Mouse (Mus musculus): ENCODE measurements at regions not wholly inside any gene's neighbourhood (a gene's known extent, or its start where the extent isn't known, plus 50 kb on each side); places are given as distances from the start of the nearest gene placed in this dataset.

DNA sequence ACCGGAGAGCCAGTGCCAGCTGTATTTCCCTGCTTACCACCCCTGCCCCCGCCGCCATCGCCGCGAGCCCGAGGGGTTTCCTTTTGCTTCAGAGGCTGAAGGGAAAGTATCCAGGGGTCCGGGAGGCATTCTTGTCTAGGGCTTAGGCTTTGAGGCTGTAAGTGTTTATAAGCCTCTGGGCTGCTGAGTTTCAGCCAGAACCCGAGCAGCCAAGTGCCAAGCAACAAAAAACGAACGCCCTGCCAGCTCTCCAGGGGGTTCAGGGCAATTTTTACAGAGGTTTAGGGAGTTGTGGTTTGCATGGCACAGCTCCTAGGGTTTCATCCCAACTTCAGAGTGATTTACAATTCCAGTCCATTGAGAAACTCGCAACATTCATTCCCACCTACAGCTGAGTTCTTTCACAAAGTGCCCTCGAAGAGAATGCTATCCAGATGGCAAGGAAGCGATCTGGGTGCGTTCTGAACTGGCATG is 109.2 kb upstream of the Parp11 start:
- WGBS, result 5% methylated on average over 15 of the region's 15 CpGs
- Histone ChIP-seq H3K4me1 (ENCODE audit: control insufficient read depth, insufficient read depth, low read length) (peaks cover 32% of the 10 kb centered on the region), H3K36me3 (ENCODE audit: control insufficient read depth, insufficient read depth, low read length) (no peaks in the 10 kb centered on the region), H3K27ac (replicated peaks; ENCODE audit: low read depth, low read length) (peak overlapping the region; percentile 70), H3K27me3 (ENCODE audit: control insufficient read depth, insufficient read depth, low read length) (no peaks in the 10 kb centered on the region), H3K9me3 (ENCODE audit: control insufficient read depth, low read length) (no peaks in the 10 kb centered on the region), H3K4me2 (ENCODE audit: low read length) (peak overlapping the region; percentile 19; the same call in 1 of the 2 replicates), H3K9ac (replicated peaks; ENCODE audit: low read length) (no peak overlapping the region), H3K4me3 (replicated peaks; ENCODE audit: low read depth, low read length) (no peak overlapping the region)
- no peak for DNase-seq
- ATAC-seq (ENCODE audit: low FRiP score, low TSS enrichment), result no peak

GRCm38 (mm10) chr6:127338412-127338811 is 108.2 kb upstream of the Parp11 start:
- Histone ChIP-seq H3K9ac (replicated peaks; ENCODE audit: low read length) (no peak overlapping the region), H3K4me2 (ENCODE audit: low read length) (no peak overlapping the region), H3K27ac (replicated peaks; ENCODE audit: low read depth, low read length) (no peak overlapping the region), H3K36me3 (ENCODE audit: control insufficient read depth, insufficient read depth, low read length) (no peaks in the 10 kb centered on the region), H3K27me3 (ENCODE audit: control insufficient read depth, insufficient read depth, low read length) (no peaks in the 10 kb centered on the region), H3K4me3 (replicated peaks; ENCODE audit: low read depth, low read length) (no peak overlapping the region), H3K4me1 (ENCODE audit: control insufficient read depth, insufficient read depth, low read length) (peaks cover 32% of the 10 kb centered on the region), H3K9me3 (ENCODE audit: control insufficient read depth, low read length) (no peaks in the 10 kb centered on the region)
- peak; percentile 62 for DNase-seq
- no peak for ATAC-seq (ENCODE audit: low FRiP score, low TSS enrichment)
- WGBS, result 16% methylated on average over 6 of the region's 6 CpGs

DNA sequence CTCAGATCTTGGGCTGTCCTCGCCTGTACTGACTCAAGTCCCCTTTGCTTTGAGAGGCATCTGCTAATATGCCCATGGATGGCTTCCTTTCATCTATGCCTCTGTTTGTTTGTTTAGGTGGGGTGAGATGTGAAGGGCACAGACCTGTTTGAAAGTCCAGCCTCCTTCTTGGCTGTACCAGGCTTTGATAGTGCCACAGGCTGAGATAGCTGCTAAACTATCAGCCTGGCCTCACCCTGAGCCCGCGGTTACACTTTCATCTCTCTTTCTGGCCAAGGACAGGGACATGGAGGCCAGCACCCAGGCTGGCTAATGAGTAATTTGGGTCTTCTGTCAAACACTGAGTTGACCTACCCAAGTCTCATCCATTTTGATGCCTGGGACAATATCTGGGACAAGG is 105.0 kb upstream of the Parp11 start:
- H3K4me3 ChIP-seq (replicated peaks; ENCODE audit: low read depth, low read length), result no peak overlapping the region
- H3K4me1 ChIP-seq (ENCODE audit: control insufficient read depth, insufficient read depth, low read length), result peaks cover 17% of the 10 kb centered on the region
- H3K27me3 ChIP-seq (ENCODE audit: control insufficient read depth, insufficient read depth, low read length), result no peaks in the 10 kb centered on the region
- ATAC-seq (ENCODE audit: low FRiP score, low TSS enrichment) (no peak), DNase-seq (no peak)
- no peaks in the 10 kb centered on the region for H3K9me3 ChIP-seq (ENCODE audit: control insufficient read depth, low read length)
- no peaks in the 10 kb centered on the region for H3K36me3 ChIP-seq (ENCODE audit: control insufficient read depth, insufficient read depth, low read length)
- no peak overlapping the region for H3K27ac ChIP-seq (replicated peaks; ENCODE audit: low read depth, low read length)
- 99% methylated on average over 3 of the region's 3 CpGs for WGBS
- H3K9ac ChIP-seq (replicated peaks; ENCODE audit: low read length), result no peak overlapping the region
- H3K4me2 ChIP-seq (ENCODE audit: low read length), result no peak overlapping the region

DNA sequence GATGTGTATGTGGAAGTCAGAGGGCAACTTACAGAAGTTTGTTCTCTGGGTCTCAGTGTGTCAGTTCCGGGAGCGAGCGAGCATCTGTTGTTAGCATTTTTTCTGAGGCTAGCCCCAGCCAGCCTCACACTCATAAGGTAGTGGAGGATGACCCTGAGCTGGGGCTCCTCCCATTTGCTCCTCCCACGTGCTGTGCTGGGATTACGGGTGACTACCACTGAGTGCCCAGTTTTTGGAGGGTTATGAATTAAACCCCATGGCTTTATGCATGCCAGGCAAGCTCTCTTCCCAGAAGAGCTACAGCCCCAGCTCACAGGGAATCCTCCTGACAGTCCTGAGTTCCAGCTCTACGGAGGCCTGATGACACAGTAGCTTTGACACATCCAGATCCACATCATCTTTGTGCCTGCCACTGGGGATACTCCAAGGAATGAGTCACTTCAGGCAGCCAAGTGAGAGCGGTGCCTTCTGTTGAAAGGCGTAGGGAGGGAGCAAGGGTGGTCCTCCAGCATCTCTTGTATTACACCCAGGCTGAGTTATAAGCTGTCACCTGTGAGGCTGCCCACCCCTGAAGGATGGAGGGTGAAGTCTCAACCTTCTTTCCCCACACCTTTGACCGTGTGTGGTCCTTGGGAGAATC is 97.8 kb upstream of the Parp11 start:
- Histone ChIP-seq H3K9ac (replicated peaks; ENCODE audit: low read length) (no peak overlapping the region), H3K4me3 (replicated peaks; ENCODE audit: low read depth, low read length) (no peak overlapping the region)
- DNase-seq, result no peak

DNA sequence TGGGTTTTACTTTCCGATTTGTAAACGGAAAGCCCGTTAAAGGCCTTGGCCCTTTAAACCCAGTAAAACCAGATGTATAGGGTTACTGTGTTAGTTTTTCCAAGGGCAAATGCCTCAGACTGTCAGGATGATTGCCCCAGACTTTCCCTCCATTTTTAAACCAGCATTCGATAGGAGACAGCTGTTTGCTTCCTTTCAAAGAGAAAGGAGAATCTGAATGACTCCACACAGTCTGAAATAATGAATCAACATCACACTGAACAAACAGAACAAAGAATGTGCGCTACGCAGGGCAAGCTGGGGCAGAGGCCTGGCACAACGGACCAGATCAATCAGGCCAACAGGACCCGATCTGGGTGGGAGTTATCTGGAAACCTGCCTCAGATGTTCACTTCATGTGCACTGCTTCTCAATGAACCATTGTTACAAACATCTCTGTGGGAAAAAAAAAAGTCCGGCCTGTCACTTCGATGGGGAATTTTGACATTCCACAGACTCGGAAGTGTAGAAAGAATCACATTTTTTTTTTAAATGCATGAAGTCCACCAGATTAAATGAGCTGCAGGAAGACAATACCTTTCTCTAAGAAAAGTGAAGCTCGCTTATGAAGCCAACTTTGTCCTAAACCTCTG is 97.0 kb upstream of the Parp11 start:
- Histone ChIP-seq H3K27ac (replicated peaks; ENCODE audit: low read depth, low read length) (no peak overlapping the region), H3K4me1 (ENCODE audit: control insufficient read depth, insufficient read depth, low read length) (no peaks in the 10 kb centered on the region), H3K9me3 (ENCODE audit: control insufficient read depth, low read length) (no peaks in the 10 kb centered on the region), H3K4me2 (ENCODE audit: low read length) (no peak overlapping the region), H3K4me3 (replicated peaks; ENCODE audit: low read depth, low read length) (no peak overlapping the region), H3K36me3 (ENCODE audit: control insufficient read depth, insufficient read depth, low read length) (no peaks in the 10 kb centered on the region), H3K9ac (replicated peaks; ENCODE audit: low read length) (no peak overlapping the region), H3K27me3 (ENCODE audit: control insufficient read depth, insufficient read depth, low read length) (no peaks in the 10 kb centered on the region)
- ATAC-seq (ENCODE audit: low FRiP score, low TSS enrichment) (no peak), DNase-seq (no peak)
- 48% methylated on average over 12 of the region's 12 CpGs for WGBS

More for the DNA sequence above, 97.8 kb upstream of the Parp11 start:
- Histone ChIP-seq H3K36me3 (ENCODE audit: control insufficient read depth, insufficient read depth, low read length) (no peaks in the 10 kb centered on the region), H3K4me2 (ENCODE audit: low read length) (no peak overlapping the region), H3K4me1 (ENCODE audit: control insufficient read depth, insufficient read depth, low read length) (no peaks in the 10 kb centered on the region), H3K27ac (replicated peaks; ENCODE audit: low read depth, low read length) (no peak overlapping the region), H3K27me3 (ENCODE audit: control insufficient read depth, insufficient read depth, low read length) (no peaks in the 10 kb centered on the region), H3K9me3 (ENCODE audit: control insufficient read depth, low read length) (no peaks in the 10 kb centered on the region)
- ATAC-seq (ENCODE audit: low FRiP score, low TSS enrichment), result no peak
- 85% methylated on average over 9 of the region's 9 CpGs for WGBS

DNA sequence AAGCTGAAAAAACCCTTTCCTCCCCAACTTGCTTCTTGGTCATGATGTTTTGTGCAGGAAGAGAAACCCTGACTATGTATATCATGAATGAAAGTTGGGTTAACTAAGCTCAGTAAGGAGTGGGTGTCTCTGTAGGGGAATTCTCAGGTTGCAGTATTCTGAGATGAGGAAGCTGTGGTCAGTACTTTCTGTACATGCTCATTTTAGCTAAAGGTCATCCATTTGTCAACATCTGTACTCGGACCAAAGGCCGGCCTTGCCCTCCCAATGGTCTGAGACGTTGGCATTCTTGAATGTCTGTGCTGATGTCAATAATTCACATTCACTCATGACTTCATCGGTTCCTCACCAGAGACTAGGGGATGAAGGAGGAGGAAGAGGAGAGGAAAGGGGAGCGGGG is 94.9 kb upstream of the Parp11 start:
- no peaks in the 10 kb centered on the region for H3K27me3 ChIP-seq (ENCODE audit: control insufficient read depth, insufficient read depth, low read length)
- DNase-seq (no peak), ATAC-seq (ENCODE audit: low FRiP score, low TSS enrichment) (no peak)
- 90% methylated on average over 5 of the region's 5 CpGs for WGBS
- no peak overlapping the region for H3K9ac ChIP-seq (replicated peaks; ENCODE audit: low read length)
- H3K4me2 ChIP-seq (ENCODE audit: low read length), result no peak overlapping the region
- no peaks in the 10 kb centered on the region for H3K4me1 ChIP-seq (ENCODE audit: control insufficient read depth, insufficient read depth, low read length)
- H3K27ac ChIP-seq (replicated peaks; ENCODE audit: low read depth, low read length), result no peak overlapping the region
- no peaks in the 10 kb centered on the region for H3K9me3 ChIP-seq (ENCODE audit: control insufficient read depth, low read length)
- no peak overlapping the region for H3K4me3 ChIP-seq (replicated peaks; ENCODE audit: low read depth, low read length)
- H3K36me3 ChIP-seq (ENCODE audit: control insufficient read depth, insufficient read depth, low read length), result no peaks in the 10 kb centered on the region

GRCm38 (mm10) chr6:127355112-127355511 is 91.5 kb upstream of the Parp11 start:
- no peak overlapping the region for H3K27ac ChIP-seq (replicated peaks; ENCODE audit: low read depth, low read length)
- ATAC-seq (ENCODE audit: low FRiP score, low TSS enrichment) (no peak), DNase-seq (no peak)
- H3K4me1 ChIP-seq (ENCODE audit: control insufficient read depth, insufficient read depth, low read length), result no peaks in the 10 kb centered on the region
- H3K36me3 ChIP-seq (ENCODE audit: control insufficient read depth, insufficient read depth, low read length), result no peaks in the 10 kb centered on the region
- H3K9ac ChIP-seq (replicated peaks; ENCODE audit: low read length), result no peak overlapping the region
- no peaks in the 10 kb centered on the region for H3K9me3 ChIP-seq (ENCODE audit: control insufficient read depth, low read length)
- no peak overlapping the region for H3K4me2 ChIP-seq (ENCODE audit: low read length)
- no peaks in the 10 kb centered on the region for H3K27me3 ChIP-seq (ENCODE audit: control insufficient read depth, insufficient read depth, low read length)
- no peak overlapping the region for H3K4me3 ChIP-seq (replicated peaks; ENCODE audit: low read depth, low read length)
- WGBS, result 82% methylated on average over 6 of the region's 6 CpGs

DNA sequence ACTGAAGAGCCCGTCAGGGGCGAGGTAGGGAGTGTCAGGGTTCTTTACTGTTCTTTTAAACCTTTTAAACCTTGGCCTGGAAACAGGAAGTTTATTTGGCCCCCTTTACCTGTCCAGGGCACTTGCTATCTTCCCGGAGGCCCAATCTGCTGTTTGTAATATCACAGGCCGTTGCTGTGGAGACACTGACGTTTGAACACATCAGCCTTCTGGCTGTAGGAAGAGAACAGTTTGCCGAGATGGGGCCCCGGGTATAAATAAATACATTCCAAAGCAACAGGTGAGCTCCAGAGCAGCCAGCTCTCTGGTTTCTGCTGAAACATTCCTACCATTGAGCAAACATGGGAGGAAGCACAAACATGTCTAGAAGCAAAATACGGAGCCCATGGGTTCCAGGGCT is 90.2 kb upstream of the Parp11 start:
- Histone ChIP-seq H3K4me3 (replicated peaks; ENCODE audit: low read depth, low read length) (no peak overlapping the region), H3K36me3 (ENCODE audit: control insufficient read depth, insufficient read depth, low read length) (no peaks in the 10 kb centered on the region), H3K4me1 (ENCODE audit: control insufficient read depth, insufficient read depth, low read length) (no peaks in the 10 kb centered on the region), H3K9ac (replicated peaks; ENCODE audit: low read length) (no peak overlapping the region), H3K27ac (replicated peaks; ENCODE audit: low read depth, low read length) (no peak overlapping the region), H3K4me2 (ENCODE audit: low read length) (no peak overlapping the region), H3K27me3 (ENCODE audit: control insufficient read depth, insufficient read depth, low read length) (no peaks in the 10 kb centered on the region), H3K9me3 (ENCODE audit: control insufficient read depth, low read length) (no peaks in the 10 kb centered on the region)
- DNase-seq (no peak), ATAC-seq (ENCODE audit: low FRiP score, low TSS enrichment) (no peak)
- WGBS, result 83% methylated on average over 8 of the region's 8 CpGs

- Histone ChIP-seq H3K27ac (replicated peaks; ENCODE audit: low read depth, low read length) (no peak overlapping the region), H3K4me2 (ENCODE audit: low read length) (no peak overlapping the region), H3K9ac (replicated peaks; ENCODE audit: low read length) (no peak overlapping the region), H3K27me3 (ENCODE audit: control insufficient read depth, insufficient read depth, low read length) (no peaks in the 10 kb centered on the region), H3K4me3 (replicated peaks; ENCODE audit: low read depth, low read length) (no peak overlapping the region), H3K36me3 (ENCODE audit: control insufficient read depth, insufficient read depth, low read length) (no peaks in the 10 kb centered on the region), H3K9me3 (ENCODE audit: control insufficient read depth, low read length) (no peaks in the 10 kb centered on the region), H3K4me1 (ENCODE audit: control insufficient read depth, insufficient read depth, low read length) (no peaks in the 10 kb centered on the region; the same call in 1 of the 2 replicates)
- WGBS, result 9% methylated on average over 5 of the region's 5 CpGs
- DNase-seq, result no peak
- no peak for ATAC-seq (ENCODE audit: low FRiP score, low TSS enrichment)
Observed at GRCm38 (mm10) chr6:127358805-127359204, 87.8 kb upstream of the Parp11 start.

Measured in midbrain, embryonic 14.5 days (tissue).